In genomic region chr2:27539336-27539735, GRCm38 (mm10) we compare ENCODE assay signal across 7 mouse cellular contexts. TPM values are rescaled to one million over a fixed set of nuclear protein-coding genes. Genes with fewer than 3 reads are reported as not detected.
DNase-seq lines count a peak whose midpoint lies in the region; ATAC-seq lines count a peak whose summit lies in the region.

No protein-coding gene starts in this region.

- peak overlapping the region; percentile 41; the same call in 1 of the 2 replicates for H3K4me3 ChIP-seq in embryonic facial prominence, embryonic 14.5 days (ENCODE audit: low read depth, low read length)
- no peak overlapping the region for H3K4me3 ChIP-seq in intestine, embryonic 16.5 days (ENCODE audit: low read length)
- peak overlapping the region; percentile 39; the same call in 1 of the 2 replicates for H3K4me3 ChIP-seq in neural tube, embryonic 14.5 days (ENCODE audit: low read depth, low read length)

- peaks cover 23% of the 10 kb centered on the region for H3K36me3 ChIP-seq in embryonic facial prominence, embryonic 14.5 days (ENCODE audit: control insufficient read depth, insufficient read depth, low read length)
- H3K36me3 ChIP-seq in intestine, embryonic 16.5 days (ENCODE audit: control insufficient read depth, insufficient read depth, low read length): peaks cover 10% of the 10 kb centered on the region
- H3K36me3 ChIP-seq in neural tube, embryonic 14.5 days (ENCODE audit: control insufficient read depth, insufficient read depth, low read length): peaks cover 18% of the 10 kb centered on the region

- peak overlapping the region; percentile 63 for H3K4me2 ChIP-seq in embryonic facial prominence, embryonic 14.5 days (ENCODE audit: low read depth, low read length)
- H3K4me2 ChIP-seq in intestine, embryonic 16.5 days (ENCODE audit: low read depth, low read length): peak overlapping the region; percentile 28
- peak overlapping the region; percentile 35; the same call in 1 of the 2 replicates for H3K4me2 ChIP-seq in neural tube, embryonic 14.5 days (ENCODE audit: low read depth, low read length)

- 14% methylated on average over 5 of the region's 5 CpGs for WGBS in embryonic facial prominence, embryonic 14.5 days
- WGBS in intestine, embryonic 16.5 days: 19% methylated on average over 5 of the region's 5 CpGs
- WGBS in neural tube, embryonic 14.5 days: 19% methylated on average over 5 of the region's 5 CpGs

- H3K4me1 ChIP-seq in embryonic facial prominence, embryonic 14.5 days (ENCODE audit: control insufficient read depth, insufficient read depth, low read length): peaks cover 13% of the 10 kb centered on the region
- peaks cover 11% of the 10 kb centered on the region for H3K4me1 ChIP-seq in intestine, embryonic 16.5 days (ENCODE audit: control insufficient read depth, insufficient read depth, low read length)
- peaks cover 8% of the 10 kb centered on the region; the same call in 1 of the 2 replicates for H3K4me1 ChIP-seq in neural tube, embryonic 14.5 days (ENCODE audit: control insufficient read depth, insufficient read depth, low read length)

- no peaks in the 10 kb centered on the region for H3K27me3 ChIP-seq in embryonic facial prominence, embryonic 14.5 days (replicated peaks; ENCODE audit: control insufficient read depth, insufficient read depth, low read length)
- H3K27me3 ChIP-seq in intestine, embryonic 16.5 days (replicated peaks; ENCODE audit: control insufficient read depth, insufficient read depth, low read length): no peaks in the 10 kb centered on the region
- H3K27me3 ChIP-seq in neural tube, embryonic 14.5 days (ENCODE audit: control insufficient read depth, insufficient read depth, low read length): no peaks in the 10 kb centered on the region

- DNase-seq in lung, postnatal 10 days: peak; percentile 43
- DNase-seq in lung, postnatal 36 days: no peak
- peak; percentile 30 for DNase-seq in embryonic facial prominence, embryonic 14.5 days (ENCODE audit: low spot score)
- no peak for DNase-seq in testis, postnatal 14 days (ENCODE audit: low spot score)
- DNase-seq in frontal cortex, postnatal 14 days (ENCODE audit: low spot score in 2 of 2): no peak

- peak overlapping the region; percentile 13 for H3K27ac ChIP-seq in embryonic facial prominence, embryonic 14.5 days (replicated peaks; ENCODE audit: low read depth, low read length)
- H3K27ac ChIP-seq in intestine, embryonic 16.5 days (ENCODE audit: low read length): peak overlapping the region; percentile 20; the same call in 1 of the 2 replicates
- peak overlapping the region; percentile 80; the same call in 1 of the 2 replicates for H3K27ac ChIP-seq in neural tube, embryonic 14.5 days (ENCODE audit: low read depth, low read length)

- no peak overlapping the region for H3K9ac ChIP-seq in embryonic facial prominence, embryonic 14.5 days (ENCODE audit: low read depth, low read length)
- peak overlapping the region; percentile 25; the same call in 1 of the 2 replicates for H3K9ac ChIP-seq in intestine, embryonic 16.5 days (ENCODE audit: low read depth, low read length)
- no peak overlapping the region for H3K9ac ChIP-seq in neural tube, embryonic 14.5 days (replicated peaks; ENCODE audit: low read depth, low read length)

- no peak for ATAC-seq in embryonic facial prominence, embryonic 14.5 days (ENCODE audit: low read depth)
- no peak for ATAC-seq in intestine, embryonic 16.5 days
- ATAC-seq in neural tube, embryonic 14.5 days (ENCODE audit: low read depth): no peak

- no peaks in the 10 kb centered on the region for H3K9me3 ChIP-seq in embryonic facial prominence, embryonic 14.5 days (ENCODE audit: control insufficient read depth, low read length)
- H3K9me3 ChIP-seq in intestine, embryonic 16.5 days (ENCODE audit: control insufficient read depth, low read length): no peaks in the 10 kb centered on the region
- no peaks in the 10 kb centered on the region for H3K9me3 ChIP-seq in neural tube, embryonic 14.5 days (ENCODE audit: control insufficient read depth, low read length)

RNA-seq across cellular contexts. Expression of gene Wdr5, which starts 24.4 kb away (rescaled TPM):
- 50.1 and 54.1 TPM in 2 replicates for polyA plus RNA-seq in embryonic facial prominence, embryonic 14.5 days (2014; fragmentation: Nextera tagmentation; extraction: Ambion mirVana)
- 40.0 and 44.8 TPM in 2 replicates for polyA plus RNA-seq in intestine, embryonic 16.5 days (2015; fragmentation: Nextera tagmentation; extraction: Ambion mirVana)
- polyA plus RNA-seq in neural tube, embryonic 14.5 days (2014; fragmentation: Nextera tagmentation; extraction: Ambion mirVana): 37.1 and 42.5 TPM in 2 replicates

RNA-seq across cellular contexts. Expression of gene Brd3, which starts 31.9 kb away (rescaled TPM):
- polyA plus RNA-seq in embryonic facial prominence, embryonic 14.5 days (2014; fragmentation: Nextera tagmentation; extraction: Ambion mirVana): 131 and 137 TPM in 2 replicates
- polyA plus RNA-seq in intestine, embryonic 16.5 days (2015; fragmentation: Nextera tagmentation; extraction: Ambion mirVana): 82.5 and 85.9 TPM in 2 replicates
- polyA plus RNA-seq in neural tube, embryonic 14.5 days (2014; fragmentation: Nextera tagmentation; extraction: Ambion mirVana): 126 and 137 TPM in 2 replicates

Comparison
In these comparisons a context has a peak if more than half of its experiments do, and no peak if none do; other contexts are left out.
1. DNase-seq: peak in lung, postnatal 10 days (single experiment) and embryonic facial prominence, embryonic 14.5 days (single experiment); none in lung, postnatal 36 days (single experiment), testis, postnatal 14 days (single experiment) and frontal cortex, postnatal 14 days (0 of 2).
2. H3K27ac ChIP-seq: peak in every context shown above with its lines; median percentile 80 in neural tube, embryonic 14.5 days; 20 in intestine, embryonic 16.5 days; 13 in embryonic facial prominence, embryonic 14.5 days.
3. Peak in every context shown above with its lines, with median percentiles within 50 percentile points of each other: H3K4me2 ChIP-seq.